Mouse (Mus musculus) cerebellum, adult 9-10 months (tissue): ENCODE data around the gene Krtap13.
A peak's percentile ranks its signal among the peaks of the same experiment; 100 is the strongest.
"Not testable (repeated sequence)": the region's sequence is repeated elsewhere in the genome, so short reads cannot be mapped to it uniquely, and the experiment has no call there.

Source experiments
- DNase-seq: peaks from one replicate; pipeline ENCODE4 v3.0.0; 2022

Gene Krtap13

DNA sequence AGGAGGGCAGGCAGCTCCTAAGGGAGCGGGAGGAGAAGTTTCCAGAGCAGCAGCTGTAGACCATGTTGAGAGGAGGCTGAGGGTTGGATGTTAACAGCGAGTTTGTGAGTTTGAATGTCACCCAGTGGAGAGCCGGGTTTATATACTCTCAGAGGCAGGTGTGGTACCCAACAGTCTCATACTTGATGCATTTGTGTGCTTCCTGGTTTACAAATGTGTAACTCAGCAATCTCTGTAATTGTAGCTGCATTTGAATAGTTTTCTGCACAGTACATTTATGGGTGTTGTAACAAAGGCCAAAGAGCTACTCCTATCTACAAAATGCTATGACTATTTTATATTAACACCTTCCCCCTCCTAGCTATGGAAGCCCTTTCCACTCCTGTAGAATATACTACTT, at the start of gene Krtap13:
TSS of gene Krtap13 (minus strand) at position 101 of the 400 bp plus-strand sequence.
- DNase-seq, result not testable (repeated sequence)

DNA sequence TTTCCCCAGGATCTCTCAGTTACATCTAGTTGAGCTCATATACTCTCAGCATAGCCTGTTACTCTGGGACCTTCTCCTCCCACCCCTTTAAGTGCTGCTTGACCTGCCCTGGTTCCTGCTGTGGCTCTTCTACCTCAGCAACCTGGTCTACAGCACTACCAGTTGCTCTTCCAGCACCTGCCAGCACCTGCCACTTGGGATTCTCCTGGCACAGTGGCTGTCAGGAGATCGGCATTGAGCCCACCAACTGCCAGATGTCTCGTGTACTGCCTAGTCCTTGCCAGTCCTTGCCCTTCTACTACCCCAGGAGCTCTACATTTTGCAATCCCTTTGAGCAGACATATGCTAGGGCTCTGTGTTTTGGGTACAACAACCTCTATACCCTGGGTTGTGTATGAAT, 35.4 kb upstream of the Krtap13 start:
- DNase-seq, result no peak

DNA sequence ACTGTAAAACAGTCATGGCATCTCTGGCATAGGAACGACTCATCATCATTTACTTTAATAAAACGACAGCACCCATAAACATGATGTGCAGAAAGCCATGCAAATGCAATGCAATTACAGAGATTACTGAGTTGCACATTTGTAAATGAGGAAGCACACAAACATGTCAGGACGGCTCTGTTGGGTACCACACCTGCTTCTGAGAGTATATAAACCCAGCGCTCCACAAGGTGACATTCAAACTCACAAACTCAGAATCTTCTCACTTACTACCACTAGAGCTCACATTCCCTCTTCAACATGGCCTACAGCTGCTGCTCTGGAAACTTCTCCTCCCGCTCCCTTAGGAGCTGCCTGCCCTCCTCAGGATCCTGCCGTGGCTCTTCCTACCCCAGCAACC, 26.2 kb upstream of the Krtap13 start, which contains the start of gene Gm5965:
TSS of gene Gm5965 (plus strand) at position 301 of the 400 bp plus-strand sequence.
- DNase-seq, result no peak

DNA sequence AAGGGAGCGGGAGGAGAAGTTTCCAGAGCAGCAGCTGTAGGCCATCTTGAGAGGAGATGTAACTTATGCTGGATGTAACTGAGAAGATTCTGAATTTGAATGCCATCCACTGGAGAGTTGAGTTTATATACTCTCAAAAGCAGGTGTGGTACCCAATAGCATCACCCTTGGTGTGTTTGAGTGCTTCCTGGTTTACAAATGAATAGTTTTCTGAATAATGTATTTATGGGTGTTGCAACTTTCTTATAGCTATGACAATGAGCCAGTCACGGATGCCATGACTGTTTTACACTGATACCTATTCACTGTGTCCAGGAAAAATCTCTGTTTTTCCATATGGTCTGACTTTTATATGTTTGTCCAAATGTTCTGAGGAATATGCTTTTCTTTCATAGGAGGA, 22.7 kb upstream of the Krtap13 start, which contains the start of gene 2310057N15Rik:
TSS of gene 2310057N15Rik (minus strand) at position 101 of the 400 bp plus-strand sequence.
- no peak for DNase-seq

DNA sequence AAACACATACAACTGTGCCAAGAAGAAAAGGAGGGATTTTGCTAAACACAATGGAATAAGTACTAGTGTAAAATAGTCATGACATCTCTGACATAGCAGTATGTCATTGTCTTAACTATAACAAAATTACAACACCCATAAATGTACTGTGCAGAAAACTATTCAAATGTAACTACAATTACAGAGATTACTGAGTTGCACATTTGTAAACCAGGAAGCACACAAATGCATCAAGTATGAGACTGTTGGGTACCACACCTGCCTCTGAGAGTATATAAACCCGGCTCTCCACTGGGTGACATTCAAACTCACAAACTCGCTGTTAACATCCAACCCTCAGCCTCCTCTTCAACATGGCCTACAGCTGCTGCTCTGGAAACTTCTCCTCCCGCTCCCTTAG, 7.1 kb upstream of the Krtap13 start, which contains the start of gene 2310034C09Rik:
TSS of gene 2310034C09Rik (plus strand) at position 301 of the 400 bp plus-strand sequence.
- DNase-seq, result not testable (repeated sequence)

DNA sequence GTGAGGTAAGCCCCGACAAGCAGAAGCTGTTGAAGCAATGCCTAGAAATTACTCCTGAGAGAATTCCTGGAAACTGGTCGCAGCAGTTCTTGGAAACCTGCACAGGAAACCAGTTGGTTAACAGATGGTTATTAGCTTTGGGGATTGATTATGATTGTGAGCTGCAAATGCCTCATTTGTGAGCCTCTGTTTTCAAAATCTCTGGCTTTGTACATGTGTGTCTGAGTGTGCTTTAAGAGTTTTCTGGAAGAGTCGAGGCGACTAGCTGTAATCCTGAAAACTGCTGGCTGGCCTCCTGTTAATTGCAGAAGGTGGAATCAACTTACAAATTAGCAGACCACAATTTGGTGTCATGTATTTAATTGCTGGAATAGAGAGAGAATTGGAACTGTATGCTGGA, 3.5 kb downstream of the Krtap13 start:
- no peak for DNase-seq

DNA sequence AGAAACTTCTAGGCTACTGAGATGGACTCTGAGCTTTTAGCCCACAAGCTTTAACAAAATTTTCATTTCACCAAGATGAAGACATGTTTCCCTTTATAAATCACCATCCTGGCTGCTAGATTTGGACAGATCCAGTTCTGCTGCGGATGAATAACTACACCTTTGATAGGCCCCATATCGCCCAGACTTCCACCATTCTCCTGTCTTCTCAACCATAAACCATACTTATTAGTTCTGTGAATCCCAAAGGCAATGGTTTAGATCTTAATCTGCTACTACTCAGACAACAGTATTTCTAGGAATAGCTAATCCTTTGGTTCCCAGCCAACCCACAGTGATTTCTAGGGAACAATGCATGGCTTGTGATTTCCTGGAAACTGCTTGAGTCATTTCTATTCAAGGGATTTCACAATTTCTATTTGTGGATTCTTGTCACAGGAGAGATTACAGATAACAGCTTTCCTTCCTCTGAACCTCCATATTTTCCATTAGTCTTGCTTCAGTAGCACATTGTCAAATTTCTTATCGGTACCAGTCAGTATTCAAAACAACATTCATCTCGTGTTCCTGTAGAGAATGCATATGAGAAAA, 6.6 kb downstream of the Krtap13 start:
- no peak for DNase-seq

DNA sequence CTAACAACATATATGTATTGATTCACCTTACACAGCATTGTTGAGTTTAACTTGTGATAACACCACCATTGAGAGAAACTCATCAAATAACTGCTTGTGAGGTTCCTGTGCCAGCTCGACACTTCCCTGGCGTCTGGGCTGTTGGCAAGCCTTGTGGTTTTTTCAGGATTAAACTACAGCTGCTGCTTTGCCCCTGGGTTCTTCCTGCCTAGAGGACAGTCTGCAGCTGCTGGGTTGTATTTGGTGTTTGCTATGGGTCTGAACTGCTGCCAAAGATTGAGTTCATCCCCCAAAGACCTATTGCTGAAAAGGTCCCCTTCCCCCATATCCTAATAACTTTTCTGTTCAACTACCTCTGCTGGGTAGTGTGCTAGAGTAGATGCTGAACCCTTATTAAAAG, 16.0 kb downstream of the Krtap13 start:
- DNase-seq, result no peak

DNA sequence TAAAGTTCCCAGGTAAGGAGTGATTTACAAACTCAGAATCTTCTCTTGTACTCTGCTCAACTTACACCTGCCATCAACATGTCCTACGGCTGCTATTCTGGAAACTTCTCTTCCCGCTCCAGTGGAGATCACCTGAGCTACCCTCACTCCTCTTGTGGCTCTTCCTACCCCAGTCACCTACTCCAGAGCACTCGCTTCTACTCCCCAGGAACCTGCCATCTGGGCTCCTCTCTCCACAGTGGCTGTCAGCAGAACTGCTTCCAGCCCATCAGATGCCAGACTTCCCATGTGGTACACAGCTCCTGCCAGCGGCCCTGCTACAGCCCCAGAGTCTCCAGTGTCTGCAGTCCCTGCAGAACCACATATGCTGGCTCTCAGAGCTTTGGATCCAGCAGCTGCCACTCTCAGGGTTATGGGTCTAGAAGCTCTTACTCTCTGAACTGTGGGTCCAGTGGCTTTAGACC, 22.6 kb downstream of the Krtap13 start, which contains the start of gene Krtap13-1:
TSS of gene Krtap13-1 (plus strand) at position 51 of the 464 bp plus-strand sequence.
- peak; percentile 3 for DNase-seq

DNA sequence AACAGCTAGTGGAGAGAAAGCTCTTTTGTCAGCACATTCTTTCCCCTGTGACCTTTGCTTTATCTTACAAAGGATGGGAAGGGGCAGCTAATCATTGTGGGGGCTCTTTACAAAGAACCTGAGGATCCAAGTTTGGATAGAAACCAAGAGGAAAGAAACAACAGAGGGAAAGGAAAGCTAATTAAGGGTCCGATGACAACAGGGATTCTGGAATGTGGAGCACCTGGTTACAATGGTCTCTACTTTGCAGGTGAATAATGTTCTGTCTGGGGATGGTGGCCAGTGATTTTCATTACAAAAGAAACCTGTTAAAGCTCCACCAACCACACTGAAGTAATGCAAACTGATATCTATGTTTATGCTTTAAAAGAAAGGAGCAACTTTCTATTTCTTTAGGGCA, 31.4 kb downstream of the Krtap13 start:
- DNase-seq, result no peak

DNA sequence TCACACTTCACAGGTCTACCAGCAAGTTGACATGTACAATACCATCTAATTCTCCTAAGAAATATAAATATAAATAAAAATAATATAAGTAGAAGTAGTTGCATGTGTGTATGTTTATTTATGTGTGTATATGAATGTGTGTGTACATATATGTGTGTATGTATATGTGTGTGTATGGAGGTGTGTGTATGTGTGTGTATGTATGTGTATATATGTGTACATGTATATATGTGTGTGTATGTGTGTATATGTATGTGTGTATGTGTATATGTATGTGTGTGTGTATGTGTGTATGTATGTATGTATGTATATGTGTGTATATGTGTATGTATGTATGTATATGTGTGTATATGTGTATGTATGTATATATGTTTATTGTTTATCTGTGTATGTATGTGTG, 34.9 kb downstream of the Krtap13 start:
- DNase-seq, result no peak

DNA sequence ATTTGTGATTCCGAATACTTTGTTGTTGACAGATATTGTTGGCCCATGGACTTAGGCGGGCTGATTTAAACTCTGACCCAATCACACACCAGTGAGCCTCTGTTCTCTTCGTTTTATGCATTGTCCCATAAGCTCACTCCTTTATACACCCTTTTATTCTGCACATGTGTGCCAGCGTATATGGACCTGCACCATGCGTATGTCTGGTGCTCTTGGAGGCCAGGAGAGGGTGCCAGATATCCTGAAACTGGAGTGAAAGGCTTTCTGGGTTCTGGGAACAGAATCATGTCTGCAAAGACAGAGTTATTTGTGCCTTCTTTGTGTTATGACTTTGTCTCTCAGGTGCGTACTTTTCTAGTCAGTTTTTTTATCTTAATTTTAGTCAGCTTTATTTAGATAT, 40.2 kb downstream of the Krtap13 start:
- DNase-seq, result no peak

DNA sequence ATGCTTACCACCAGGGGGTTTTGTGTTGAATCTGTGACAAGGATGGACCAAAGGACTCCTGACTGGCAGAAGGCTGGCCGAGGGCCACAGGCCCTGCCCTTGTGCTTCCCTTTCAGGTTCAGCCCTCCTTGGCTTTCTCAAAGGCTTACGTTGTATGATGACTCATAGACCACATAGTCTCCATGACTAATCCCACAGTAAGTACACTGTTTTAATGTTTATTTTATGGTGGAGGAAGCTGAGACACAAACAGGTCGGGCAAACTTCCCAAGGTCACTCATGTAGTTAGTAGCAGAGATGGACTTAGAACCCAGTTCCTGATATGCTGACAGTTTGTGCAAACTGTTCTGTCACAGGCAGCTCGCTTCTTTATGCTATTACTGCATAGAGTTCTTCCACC, 40.7 kb downstream of the Krtap13 start:
- DNase-seq, result no peak

DNA sequence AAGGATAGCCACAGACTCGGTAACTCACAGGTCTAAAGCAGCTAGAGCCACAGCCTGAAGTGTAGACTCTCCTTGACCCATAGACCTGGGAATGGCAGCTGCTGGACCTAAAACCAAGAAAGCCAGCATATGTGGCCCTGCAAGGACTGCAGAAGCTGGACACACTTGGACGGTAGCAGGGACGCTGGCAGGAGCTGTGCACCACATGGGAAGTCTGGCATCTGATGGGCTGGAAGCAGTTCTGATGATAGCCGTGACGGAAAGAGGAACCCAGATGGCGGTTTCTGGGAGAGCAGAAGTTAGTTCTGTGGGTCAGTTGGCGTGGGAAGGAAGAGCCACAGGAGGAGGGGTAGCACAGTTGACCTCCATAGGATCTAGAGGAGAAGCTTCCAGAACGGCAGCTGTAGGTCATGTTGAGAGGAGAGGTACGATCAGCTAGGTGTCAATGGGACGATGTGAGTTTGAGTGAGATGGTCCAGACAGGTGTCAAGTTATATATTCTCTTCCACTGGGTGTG, 43.9 kb downstream of the Krtap13 start, which contains the start of gene 2310061N02Rik:
TSS of gene 2310061N02Rik (minus strand) at position 467 of the 517 bp plus-strand sequence.
- DNase-seq, result peak; percentile 14

DNA sequence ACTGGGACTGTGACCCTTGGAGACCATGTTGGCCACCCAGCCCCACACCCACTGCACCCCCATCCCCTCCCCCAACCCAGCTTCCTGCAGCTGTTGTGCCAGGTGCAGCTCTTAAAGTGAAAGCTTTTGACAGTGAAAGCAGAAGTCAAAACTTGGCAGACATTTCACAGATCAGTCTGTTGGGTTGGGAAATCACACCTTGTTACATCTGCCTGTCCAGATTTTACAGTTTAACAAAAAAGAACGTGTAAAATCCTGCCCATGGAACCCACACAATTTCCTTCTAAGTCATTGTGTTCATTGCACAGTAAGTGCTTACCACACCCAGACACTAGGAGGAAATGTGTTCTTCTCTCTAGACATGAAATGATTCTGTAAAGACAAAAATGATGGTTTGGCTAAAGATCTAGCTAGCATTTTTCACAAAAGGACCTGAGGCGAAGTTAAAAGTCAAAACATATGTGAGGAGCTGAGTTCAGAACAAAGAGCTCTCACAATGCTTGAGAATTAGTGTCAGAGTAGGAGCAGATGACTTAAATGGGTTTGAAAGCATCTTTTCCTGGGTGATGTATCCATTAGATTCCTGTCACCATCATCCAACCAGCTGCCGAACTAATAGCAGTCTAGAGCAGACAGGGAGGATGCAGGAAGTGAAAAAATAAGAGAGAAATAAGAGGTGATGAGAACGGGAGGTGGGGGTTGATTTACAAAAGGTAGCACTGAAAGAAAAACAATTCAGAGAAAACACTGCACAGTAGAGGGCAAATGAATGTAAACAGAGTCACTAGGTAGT, 50.2 kb downstream of the Krtap13 start:
- no peak for DNase-seq
